Mouse (Mus musculus) adrenal gland, postnatal 4 days (tissue): ENCODE data around the gene Tchh. TPM values are rescaled to one million over a fixed set of nuclear protein-coding genes. Genes with fewer than 3 reads are reported as not detected.
"Not testable (repeated sequence)": the region's sequence is repeated elsewhere in the genome, so short reads cannot be mapped to it uniquely, and the experiment has no call there.

ENCODE experiments used
- DNase-seq, 2 experiments: peaks; one replicate each; pipeline ENCODE4 v3.0.0; 2021 to 2022; ENCODE audit warnings: low spot score in 2 of 2, mixed read lengths in 2 of 2
- microRNA-seq: library from miRNA; unstranded; fragments of <30 nt; microRNA quantifications from one replicate; pipeline ENCODE4 v1.2.0, GENCODE M21; 2021
- total RNA-seq, 2 experiments: library from RNA; stranded (reverse); gene quantifications; 2 replicates each; pipeline ENCODE4 v1.2.3; 2021

Tchh gene
- total RNA-seq, 2 experiments from 2014 or later = 0.59 to 0.98 TPM

GRCm38 (mm10) chr3:93493992-93494391 lies 51.9 kb downstream of the Tchh start:
- DNase-seq = no peak

- DNase-seq = not testable (repeated sequence)
These were observed 52.6 kb downstream of the Tchh start for GRCm38 (mm10) chr3:93494774-93495173.

GRCm38 (mm10) chr3:93497131-93497530 lies 55.0 kb downstream of the Tchh start:
- no peak for DNase-seq

Small RNA genes within 50 kb of the gene (microRNA-seq; reads per million reads assigned to microRNA genes)
- gene Gm22752 = not detected

Other genes starting within 250 kb of the Tchh start
- gene Flg2, start 245.1 kb upstream of the Tchh start, total RNA-seq = not detected
- not detected for gene Flg, start 168.8 kb upstream of the Tchh start, total RNA-seq
- gene Hrnr, start 122.6 kb upstream of the Tchh start, total RNA-seq = not detected
- gene Rptn, start 48.6 kb upstream of the Tchh start, total RNA-seq = not detected
- gene Tchhl1, start 26.4 kb downstream of the Tchh start, total RNA-seq = under 1 TPM in 1 of 2 experiments, not detected in 1; 0.22 TPM
- gene S100a11, start 78.2 kb downstream of the Tchh start, total RNA-seq = 100 to 1,000 TPM; 223 to 236 TPM
- 100 to 1,000 TPM; 198 to 205 TPM for gene S100a10, start 112.8 kb downstream of the Tchh start, total RNA-seq
- 1 to 10 TPM; 1.5 to 1.9 TPM for gene Tdpoz2, start 210.4 kb downstream of the Tchh start, total RNA-seq
- not detected for gene Tdpoz1, start 234.0 kb downstream of the Tchh start, total RNA-seq